Mouse (Mus musculus) liver (tissue): ENCODE data around the gene Zfp583.
"Not testable (repeated sequence)": the region's sequence is repeated elsewhere in the genome, so short reads cannot be mapped to it uniquely, and the experiment has no call there.

Experiments
- DNase-seq: peaks from one replicate; pipeline ENCODE4 v3.0.0-alpha.2; 2020; ENCODE audit warnings: mixed read lengths

The Zfp583 gene

GRCm38 (mm10) chr7:6331233-6331956 lies at the start of gene Zfp583:
Zfp583 (minus strand) TSS chr7:6331285.
- DNase-seq: peak; percentile 85

DNA sequence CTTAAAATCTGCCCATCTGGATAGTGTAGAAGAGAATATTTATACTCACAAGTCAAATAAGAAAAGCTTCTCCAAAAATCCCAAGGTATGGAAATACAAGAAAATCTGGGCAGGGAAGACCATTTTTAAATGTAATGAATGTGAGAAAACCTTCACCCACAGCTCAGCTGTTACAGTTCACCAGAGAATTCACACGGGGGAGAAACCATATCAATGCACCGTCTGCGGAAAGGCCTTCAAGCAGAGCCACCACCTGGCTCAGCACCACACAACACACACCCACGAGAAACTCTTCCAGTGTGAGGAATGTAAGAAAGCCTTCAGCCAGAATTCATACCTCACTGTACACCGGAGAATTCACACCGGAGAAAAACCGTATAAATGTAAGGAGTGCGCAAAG lies 47.4 kb upstream of the Zfp583 start:
- no peak for DNase-seq

GRCm38 (mm10) chr7:6372993-6373392 lies 41.9 kb upstream of the Zfp583 start:
- no peak for DNase-seq

DNA sequence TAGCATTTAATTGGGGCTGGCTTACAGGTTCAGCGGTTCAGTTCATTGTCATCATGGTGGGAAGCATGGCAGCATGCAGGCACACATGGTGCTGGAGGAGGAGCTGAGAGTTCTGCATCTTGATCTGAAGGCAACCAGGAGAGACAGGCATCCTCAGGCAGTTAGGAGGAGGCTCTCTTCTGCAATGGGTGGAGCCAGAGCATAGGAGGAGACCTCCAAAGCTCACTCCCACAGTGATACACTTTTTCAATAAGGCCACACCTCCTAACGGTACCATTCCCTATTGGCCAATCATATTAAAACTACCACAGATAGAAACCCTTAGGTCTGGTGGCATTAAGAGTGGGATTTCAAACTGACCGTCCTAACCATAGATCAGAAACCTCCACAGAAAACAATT lies 38.4 kb upstream of the Zfp583 start:
- peak; percentile 9 for DNase-seq

DNA sequence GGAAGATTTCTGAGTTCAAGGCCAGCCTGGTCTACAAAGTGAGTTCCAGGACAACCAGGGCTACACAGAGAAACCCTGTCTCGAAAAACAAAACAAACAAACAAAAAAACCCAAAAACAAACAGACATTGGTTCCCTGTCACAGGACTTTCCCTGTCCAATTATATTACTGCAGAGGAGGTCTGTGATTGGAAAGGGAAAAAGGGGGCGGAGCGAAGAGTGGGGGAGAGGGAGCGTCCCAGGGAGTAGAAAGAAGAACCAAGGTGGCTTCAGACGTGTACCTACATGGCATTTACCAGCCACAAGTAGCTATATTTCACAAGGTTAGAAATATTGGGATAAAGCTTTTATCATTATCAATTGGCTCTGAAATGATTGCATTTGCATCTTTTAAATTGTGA lies 37.1 kb upstream of the Zfp583 start:
- not testable (repeated sequence) for DNase-seq

DNA sequence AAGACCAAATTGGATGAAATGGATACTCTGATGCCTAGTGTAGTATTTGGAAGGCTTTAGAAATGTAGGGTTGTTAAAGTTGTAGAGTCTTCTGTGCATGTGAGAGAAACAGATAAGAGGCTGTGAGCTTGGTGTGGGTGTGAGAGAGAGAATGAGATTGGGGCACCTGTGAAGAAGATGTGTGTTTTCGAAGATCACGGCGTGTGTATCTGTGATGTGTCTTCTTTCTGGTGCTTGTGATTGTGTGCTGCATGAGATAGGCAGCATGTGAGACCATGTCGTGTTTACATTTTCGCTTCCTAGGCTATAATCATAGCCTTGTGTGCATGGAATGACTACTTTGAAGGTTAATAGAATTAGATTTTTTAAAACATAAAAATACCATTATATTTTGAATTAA lies 36.1 kb upstream of the Zfp583 start:
- peak; percentile 14 for DNase-seq

DNA sequence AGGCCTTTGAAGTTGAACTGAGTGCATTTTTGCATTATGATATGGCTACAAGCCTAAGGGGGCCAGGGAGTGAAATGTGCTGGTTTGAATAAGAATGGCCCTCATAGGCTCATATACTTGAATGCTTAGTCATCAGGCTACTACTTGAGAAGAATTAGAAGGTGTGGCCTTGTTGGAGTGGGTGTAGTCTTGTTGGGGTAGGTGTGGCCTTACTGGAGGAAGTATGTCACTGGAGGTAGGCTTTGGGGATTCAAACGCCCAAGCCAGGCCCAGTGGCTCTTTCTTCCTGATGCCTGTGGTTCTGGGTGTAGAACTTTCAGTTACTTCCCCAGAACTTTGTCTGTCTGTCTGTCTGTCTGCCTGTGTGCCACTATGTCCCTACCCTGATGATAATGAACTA lies 33.7 kb upstream of the Zfp583 start:
- no peak for DNase-seq

- peak; percentile 91 for DNase-seq
Observed at GRCm38 (mm10) chr7:6363047-6363488, 32.0 kb upstream of the Zfp583 start, which contains the start of gene Zfp78. Zfp78 (plus strand) TSS chr7:6363280.

- peak; percentile 97 for DNase-seq
Observed at GRCm38 (mm10) chr7:6362268-6363046, 31.4 kb upstream of the Zfp583 start.

- DNase-seq: no peak
Observed at GRCm38 (mm10) chr7:6361756-6362155, 30.7 kb upstream of the Zfp583 start.

DNA sequence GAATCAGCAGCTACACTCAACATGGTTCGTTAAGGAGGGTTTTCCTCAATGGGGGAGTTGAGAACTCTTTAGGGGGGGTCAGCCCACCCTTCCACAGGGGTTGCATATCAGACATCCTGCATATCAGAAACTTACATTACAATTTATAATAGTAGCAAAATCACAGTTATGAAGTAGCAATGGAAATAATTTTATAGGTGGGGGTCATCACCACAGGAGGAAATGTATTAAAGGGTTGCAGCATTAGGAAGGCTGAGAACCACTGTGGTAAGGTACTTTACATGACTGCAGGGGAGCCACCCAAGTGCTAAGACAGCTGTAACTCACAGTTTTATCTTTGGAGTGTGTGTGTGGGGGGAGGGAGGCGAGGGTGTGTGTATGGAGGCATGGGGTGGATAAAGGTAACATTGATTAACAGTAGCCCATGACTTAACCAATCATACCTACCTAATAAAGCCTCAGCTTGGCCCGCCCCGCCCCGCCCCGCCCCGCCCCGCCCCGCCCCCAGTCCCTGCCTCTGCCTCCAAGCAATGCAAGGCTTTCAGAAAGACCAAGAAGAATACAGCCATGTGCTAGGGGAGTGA lies 29.5 kb upstream of the Zfp583 start:
- DNase-seq: peak; percentile 74

GRCm38 (mm10) chr7:6358937-6359590 lies 28.0 kb upstream of the Zfp583 start:
- peak; percentile 15 for DNase-seq

GRCm38 (mm10) chr7:6358121-6358520 lies 27.0 kb upstream of the Zfp583 start:
- DNase-seq: no peak

DNA sequence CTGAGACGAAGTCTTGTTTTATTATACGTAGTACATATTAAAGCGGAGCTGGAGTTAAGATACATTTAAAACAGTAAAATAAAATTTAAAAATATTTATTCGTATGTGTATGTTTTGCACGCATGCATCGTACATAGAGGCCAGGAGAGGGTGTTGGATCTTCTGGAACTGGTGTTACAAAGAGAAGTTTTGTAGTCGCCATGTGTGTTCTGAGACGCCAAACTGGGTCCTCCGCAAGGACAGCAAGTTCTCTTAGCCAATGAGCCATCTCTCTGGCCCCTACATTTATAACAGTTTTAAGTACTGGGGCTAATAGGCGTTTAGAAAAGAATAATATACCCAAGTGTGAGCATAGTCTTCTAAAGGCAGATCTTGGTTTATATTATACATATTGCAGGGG lies 13.0 kb upstream of the Zfp583 start:
- DNase-seq: no peak

DNA sequence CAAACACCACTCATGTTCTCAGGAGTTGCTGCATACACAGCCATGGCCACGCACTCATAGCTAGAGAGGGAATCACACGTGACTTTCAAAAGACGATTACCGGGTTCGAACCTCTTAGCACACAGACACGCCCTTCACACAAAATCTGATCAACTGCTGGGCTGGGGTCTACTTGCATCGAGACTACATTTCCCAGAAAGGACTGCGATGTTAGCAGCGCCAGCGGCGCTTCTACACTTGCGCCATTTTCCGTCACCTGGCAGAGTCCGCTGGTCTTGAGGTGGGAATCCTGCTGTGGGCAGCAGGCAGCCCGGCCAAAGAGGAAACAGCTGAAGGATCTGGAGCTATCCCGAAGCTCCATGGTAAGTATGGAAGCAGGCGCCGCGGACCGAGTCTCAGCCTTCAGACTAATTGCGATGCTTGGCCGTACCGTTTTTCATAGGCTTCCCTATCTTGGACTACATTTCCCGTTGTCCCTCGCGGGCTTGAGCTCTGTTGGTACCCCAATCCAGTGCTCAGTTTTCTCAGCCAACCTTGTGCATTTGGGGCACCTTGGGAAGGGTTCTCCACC lies 12.5 kb upstream of the Zfp583 start, which contains the start of gene Gm3854:
Gm3854 (plus strand) TSS at position 259 of the 571 bp plus-strand sequence.
- peak; percentile 56 for DNase-seq

GRCm38 (mm10) chr7:6339865-6340264 lies 8.8 kb upstream of the Zfp583 start:
- no peak for DNase-seq

DNA sequence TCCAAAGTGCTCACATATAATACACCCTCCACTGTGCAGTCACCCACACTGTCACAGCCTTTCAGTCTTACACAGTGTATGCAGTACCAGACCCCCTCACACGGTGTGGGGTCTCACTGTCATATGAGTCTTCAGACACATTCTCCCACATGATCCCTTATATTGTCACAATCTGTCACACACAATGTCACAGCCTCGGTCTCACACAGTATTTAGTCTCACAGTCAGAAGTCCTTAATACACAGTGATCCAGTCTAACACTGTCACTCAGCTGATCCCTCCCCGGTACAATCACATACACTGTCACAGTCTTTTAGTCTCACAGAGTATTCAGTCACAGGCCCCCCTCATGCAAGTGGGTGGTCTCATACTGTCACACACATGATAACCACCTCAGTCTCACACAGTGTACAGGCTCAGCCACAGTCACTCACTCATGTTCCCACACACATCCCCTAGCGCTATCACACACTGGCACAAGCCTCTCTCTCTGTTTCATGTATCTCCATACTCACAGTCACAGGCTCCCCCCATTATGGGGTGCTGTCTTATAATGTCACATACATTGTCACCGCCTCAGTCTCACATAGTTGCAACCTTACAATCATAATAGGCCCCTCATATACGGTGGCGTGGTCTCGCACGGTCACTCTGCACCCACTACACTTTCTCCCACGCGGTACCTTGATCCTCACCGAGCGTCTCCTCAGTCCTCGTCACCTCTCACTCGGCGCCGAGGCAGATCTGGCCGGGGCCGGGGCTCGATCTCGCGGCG lies 440 bp downstream of the Zfp583 start:
- no peak for DNase-seq

- not testable (repeated sequence) for DNase-seq
Observed at GRCm38 (mm10) chr7:6300796-6301195, 30.3 kb downstream of the Zfp583 start.

- DNase-seq: not testable (repeated sequence)
Observed at GRCm38 (mm10) chr7:6291121-6291520, 40.0 kb downstream of the Zfp583 start.

DNA sequence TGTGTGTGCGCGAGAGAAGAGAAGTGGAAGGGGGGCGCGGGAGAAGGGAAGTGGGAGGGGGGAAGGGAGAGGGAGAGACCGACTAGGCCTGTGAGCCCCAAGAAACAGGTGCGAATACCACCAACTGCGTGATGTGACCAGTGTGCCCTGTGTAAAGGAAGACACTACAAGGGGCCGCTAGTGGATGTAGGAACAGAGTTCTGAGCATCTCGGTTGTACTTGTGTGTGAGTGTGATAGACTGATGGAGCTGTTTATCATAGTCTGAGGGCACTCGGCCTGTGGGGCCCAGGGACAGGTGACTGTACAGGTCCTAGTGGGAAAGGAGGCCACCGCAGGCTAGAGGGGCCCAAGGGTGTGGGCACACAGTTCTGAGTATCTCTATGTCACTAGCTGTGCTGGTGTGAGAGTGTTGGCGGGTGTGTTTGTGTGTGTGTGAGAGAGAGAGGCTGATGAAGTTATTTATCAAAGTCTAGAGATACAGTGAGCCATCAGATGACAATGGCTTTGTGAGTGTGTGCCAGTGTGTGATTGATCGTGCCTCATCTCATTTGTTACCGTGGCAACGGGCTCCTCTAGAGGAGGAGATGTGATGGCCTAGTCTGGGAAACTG lies 44.1 kb downstream of the Zfp583 start:
- peak; percentile 77 for DNase-seq
